Mouse (Mus musculus): ENCODE data around the gene Crtam.
A peak's percentile ranks its signal among the peaks of the same experiment; 100 is the strongest.

The Crtam gene

DNA sequence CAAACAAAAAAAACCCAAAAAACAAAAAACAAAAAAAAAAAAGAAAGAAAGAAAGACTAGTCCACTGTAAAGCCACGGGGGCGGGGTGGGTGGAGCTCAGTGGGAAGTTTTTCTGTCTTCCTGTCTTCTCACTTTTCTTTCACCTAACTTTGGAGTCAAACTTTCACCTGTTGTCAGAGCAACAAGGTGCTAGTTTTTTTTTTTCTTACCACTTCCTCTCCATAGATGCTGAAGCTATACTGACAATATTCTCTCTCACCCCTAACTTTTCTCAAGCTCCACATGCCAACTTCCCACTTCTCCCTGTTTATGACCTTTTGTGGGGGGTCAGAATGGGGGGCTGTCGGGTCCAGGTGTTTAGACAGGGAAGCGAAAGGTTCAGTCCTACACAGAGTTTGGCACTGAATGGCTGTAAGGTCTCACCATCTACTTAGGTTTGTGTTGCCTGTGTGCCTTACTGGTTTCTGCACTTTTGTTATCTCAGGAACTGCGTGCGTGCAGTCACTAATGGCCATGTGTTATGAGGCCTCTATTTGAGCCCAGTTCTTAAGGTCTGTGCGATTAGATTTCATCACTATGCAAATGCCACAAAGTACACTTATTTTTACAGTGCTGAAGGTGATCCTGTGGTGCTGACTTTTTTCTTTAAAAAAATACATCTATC is 7.2 kb downstream of the Crtam start:
- peak; percentile 53 for DNase-seq

DNA sequence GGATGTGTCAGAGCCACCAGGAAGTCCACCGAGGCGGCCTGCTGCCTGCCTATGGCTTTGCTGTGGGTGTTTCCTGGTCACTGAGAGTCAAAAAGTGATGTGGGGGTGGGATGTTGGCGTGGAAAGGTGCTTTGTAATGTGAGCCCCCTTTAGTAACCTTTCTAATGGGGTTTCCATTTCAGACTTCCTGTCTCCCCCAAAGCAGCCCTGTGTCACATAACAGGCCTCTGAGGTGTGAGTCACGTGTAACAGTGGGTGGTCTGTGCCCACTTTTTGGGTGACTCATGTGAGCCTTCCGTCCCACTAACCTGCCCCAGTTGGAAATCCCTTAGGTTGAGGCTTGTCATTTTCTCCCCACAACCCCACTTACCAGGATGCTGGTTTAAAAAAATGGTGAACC is 10.4 kb downstream of the Crtam start:
- DNase-seq: no peak

DNA sequence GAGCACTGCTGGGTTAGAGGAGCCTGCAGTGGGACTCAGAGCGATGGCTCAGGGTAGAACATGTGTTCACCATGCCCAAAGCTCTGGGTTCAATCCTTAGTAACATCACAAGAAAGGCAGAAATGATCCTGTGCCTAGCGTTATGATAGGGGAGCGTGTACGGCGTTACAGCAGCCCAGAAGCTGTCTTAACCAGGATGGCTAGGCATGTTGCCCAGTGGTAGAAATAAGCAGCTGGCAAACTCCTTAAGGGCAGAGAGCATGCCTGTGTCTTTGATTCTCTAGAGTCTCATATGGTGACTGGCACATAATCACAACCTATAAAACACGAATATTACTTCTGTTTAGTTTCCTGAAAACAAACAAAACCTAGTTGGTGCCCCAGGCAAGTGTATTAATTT is 12.9 kb downstream of the Crtam start:
- DNase-seq: no peak

DNA sequence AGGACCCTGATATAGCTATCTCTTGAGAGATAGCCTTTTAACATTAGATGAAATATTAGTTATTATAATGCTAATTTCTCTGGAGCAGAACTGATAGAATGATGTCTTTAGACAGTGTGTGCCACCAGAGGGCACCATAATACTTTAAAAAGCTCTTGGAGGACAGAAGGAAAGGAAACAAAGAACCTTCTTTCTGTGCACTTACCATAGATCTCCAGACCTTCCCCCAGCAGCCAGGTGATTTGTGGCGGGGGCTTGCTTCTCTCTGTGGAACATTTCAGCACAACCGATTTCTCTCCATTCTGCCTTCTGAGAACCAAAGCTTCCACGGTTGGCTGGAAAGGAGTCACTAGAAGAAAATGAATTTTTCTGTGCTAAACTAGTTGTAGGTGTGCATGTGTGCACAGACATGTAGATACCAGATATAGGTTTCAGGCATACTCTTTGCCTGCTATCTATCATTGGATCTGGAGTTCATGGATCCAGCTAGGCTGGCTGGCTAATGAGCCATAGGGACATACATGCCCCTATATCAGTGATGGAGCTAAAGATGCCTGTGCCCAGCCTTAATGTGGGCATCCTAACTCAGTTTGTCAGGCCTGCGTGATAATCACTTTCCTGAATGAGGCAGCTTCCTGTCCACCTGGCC is 14.4 kb downstream of the Crtam start:
- DNase-seq: peak; percentile 63

DNA sequence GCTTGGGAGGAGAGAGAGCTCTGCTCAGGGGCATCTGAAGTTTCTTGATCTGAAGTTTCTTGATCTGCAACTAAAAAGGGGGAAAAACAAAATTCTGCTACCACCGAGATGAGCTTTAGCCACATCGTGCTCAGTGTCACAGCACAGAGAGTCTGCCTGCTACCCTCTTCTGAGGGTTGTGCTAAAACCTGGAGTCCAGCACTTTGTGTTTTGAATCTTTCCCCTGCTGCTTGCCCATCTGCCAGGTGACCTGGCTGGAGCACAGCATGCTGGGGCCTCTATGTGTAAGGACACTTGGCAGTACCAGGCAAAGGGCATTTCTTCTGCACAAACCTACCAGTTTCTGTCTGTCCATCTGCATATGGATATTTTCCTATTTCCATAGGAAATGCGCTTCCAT is 20.1 kb downstream of the Crtam start:
- no peak for DNase-seq

DNA sequence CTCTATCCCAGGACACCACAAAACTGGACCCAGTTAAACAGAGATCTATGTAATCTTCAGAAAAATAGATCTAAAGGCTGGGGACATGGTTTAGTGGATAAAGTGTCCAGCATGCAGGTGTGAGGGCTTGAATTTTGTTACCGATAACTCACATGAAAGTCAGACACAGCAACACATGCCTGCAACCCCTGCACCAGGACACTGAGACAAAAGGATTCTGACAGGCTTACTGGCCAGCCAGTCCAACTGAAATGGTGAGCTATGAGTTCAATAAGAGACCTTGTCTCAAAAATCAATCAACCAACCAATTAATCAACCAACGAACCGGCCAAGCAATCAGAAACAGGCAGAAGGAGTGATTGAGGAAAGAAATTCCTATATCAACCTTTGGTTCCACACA is 20.7 kb downstream of the Crtam start:
- DNase-seq: no peak

DNA sequence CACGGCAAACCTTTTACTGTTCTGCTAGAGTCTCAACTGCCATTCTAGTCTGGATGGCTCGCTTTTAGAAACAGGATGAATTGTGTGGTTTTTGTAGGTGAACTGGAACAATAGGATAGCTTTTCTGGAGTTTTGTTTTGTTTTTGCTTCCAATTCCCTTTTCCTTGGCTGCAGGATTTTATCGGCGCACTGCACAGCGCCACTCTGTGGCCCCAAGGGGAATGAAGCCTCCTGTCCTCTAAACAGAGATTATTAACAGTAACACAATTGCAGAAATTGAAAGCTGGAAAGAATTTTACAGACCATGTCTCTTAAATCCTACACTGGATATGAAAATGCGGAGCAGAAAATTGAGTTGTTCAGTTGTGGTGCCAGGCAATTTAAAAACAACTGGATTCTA is 21.9 kb downstream of the Crtam start:
- DNase-seq: no peak

DNA sequence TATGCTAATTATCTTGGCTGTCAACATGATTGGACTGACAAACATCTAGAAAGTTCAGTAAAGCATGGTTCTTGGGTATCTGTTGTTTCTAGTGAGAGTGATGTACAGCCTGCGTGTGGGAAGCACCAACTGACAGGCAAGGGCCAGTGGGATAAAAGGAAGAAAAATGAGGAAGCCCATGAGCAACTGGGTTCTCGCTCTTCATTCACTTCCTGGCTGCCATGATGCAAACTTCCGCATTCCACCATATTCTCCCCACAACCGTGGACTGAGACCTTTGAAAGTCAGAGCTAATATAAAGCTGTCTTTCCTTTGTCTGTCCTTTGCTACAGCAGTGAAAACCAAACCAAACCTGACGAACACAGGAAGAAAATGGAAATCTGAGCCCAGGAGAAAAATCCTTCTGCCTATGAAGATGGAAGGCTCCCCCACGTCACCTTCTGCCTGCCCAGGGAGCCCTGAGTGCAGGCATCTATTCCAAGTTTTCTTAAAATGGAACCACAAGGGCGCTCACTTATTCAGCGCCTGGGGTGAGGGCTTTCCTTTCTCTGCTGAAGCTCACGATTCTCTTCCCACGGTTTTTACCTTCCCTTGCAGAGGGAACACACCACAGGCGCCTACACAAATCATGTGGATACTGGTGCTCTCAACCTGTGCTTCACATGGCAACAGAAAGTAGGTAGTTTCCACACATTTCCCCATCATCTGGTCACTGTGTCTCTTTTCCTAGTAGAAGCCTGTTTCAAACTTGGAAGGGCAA is 30.2 kb downstream of the Crtam start:
- DNase-seq: no peak

DNA sequence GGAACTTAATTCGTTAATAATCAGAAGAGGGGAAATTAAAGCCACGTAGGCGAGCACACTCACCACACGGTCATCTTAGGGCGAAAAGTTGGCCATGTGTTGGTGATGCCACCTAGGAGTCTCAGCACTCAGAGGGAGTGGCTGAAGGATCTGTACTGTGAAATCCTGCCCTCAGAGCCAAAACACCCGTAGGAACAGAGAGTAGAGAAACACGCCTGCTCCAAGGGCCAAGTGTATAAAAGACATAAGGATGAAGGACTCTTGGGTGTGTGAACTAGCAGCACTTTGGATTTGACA is 40.1 kb downstream of the Crtam start:
- no peak for DNase-seq

DNA sequence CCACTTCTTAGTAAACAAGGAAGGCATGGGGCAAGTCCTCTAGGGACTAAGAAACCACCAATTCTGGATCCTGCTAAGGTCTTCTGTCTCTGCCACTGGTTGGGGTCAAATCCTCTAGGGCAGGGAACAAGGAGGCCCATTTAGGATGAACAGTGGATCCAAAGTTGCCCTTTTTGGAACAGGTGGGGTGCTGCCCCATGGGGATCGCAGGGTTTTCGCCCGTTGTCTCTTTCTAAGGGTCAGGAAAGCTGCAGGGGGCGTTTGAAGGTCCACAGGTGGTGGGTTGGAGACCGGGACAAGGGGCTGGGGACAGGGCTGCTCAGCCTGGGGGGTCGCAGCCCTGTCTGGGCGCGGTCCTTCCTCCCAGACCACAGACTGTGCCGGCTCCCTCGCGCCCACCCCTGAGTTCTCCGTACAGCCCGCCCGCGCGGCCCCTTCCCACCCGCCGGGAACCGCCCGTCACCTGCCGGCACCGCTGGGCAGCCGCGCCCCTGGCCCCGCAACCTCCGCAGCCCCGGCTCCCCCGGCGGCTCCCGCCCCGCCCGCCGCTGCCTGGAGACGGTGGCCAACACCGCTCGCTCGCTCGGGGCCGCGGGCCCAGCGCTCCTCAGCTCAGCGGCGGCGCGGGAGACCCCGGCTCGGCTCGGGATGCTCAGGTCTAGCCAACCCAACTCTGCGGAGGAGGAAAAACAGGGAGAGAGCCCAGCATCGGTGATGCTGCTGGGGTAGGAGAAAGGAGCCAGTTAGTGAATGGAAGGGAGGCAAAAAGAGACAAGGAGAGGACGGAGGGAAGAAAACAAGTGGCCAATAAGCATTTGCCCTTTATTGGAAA is 40.6 kb downstream of the Crtam start, which contains the start of gene Jhy:
Gene Jhy, minus strand, starts transcription at position 533 of the 832 bp plus-strand sequence.
- peak; percentile 18 for DNase-seq

DNA sequence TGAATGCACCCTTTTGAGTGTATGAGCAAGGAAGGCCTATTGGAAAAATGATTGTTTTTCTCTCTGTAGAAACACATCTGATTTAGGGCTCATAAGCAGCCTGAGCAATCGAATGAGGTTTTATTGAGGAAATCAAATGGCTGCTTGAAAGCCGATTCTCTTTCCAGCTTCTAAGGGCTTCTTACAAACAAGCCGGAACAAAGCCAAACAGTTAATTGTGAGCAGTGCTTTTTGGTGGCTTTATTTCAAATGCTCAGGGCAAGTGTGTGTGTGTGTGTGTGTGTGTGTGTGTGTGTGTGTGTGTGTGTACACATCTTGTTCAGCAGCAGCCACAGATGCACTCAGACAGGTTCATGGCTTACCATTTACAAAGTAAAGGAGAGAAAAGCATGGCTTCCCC is 43.0 kb downstream of the Crtam start:
- DNase-seq: no peak

DNA sequence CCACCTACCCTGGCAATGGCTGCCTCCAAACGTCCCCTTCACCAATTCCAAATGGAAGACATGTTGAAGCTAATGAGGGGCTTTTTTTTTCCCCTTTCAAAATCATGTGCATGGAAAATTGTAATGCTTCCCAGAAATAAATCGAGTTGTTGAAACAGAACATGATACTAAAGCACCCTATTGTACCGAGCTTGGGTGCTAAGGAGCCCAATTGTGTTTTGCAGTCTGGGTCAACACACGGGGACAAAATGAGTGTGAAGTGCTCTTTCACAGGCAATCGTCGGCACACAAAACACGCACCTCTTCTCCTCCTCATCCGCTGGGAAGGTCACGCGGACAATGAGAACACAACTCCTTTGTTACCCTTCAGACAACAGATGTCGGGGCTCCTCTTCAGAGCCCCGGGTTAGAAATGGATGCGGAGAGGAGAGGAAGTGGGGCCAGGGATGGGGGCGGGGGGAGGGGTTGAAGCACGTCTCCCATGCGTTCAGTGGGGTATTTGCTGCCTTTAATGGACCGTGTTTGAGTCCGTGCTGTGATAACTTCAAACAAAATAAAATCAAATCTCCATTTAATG is 55.3 kb downstream of the Crtam start:
- no peak for DNase-seq

DNA sequence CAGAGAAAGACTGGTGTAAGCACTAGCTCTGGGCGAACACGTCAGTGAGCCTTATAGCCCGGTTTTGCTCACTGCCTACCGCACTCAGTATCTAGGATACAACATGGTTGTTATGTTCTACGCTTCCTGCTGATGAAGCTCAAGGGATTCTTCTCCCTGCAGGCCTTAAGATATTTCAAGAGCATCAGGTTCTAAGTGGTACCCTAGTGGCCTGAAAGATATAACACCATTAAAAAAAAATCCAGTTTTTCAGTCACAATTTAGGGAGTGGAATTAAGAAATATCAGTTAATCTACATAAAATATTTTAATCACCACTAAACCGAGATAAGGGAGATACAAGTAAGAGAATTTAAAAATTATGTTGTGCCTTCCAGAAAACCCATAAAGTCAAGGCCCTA is 56.0 kb downstream of the Crtam start:
- no peak for DNase-seq

DNA sequence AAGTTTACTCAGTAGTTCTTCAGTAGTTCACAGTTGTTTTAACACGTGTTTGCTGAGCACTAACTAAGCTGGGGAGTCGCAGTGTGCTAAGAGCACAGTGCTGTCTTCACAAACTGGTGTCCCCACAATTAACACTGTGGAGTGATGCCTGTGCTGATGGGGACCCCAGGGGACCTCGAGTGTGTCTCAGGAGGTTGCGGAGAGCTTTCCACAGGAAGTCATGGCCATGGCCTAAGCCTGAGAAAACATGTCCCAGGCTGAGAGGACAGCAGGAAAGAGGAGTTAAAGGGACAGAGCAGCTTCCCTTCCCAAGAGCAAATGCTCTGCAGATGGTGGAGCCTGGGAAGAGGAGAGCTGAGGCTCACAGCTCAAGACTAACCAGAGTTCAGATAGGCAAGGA is 57.3 kb downstream of the Crtam start:
- DNase-seq: no peak

DNA sequence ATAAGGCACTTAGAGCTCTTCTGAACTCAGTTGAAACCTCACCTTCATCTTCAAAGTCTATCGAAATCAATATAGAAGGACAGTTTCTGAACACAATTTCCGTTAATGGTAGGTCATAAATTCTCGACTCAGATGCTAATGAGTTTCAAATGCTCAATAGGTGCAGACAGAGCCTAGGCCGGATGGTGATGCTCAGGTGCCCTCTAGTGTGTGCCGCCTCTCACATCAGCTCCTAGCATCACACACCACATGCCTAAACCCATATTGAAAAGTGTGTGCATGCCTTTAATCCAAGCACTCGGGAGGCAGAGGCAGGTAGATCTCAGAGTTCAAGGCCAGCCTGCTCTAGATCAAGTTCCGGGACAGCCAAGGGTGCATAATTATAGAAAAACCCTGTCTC is 67.0 kb downstream of the Crtam start:
- no peak for DNase-seq

DNA sequence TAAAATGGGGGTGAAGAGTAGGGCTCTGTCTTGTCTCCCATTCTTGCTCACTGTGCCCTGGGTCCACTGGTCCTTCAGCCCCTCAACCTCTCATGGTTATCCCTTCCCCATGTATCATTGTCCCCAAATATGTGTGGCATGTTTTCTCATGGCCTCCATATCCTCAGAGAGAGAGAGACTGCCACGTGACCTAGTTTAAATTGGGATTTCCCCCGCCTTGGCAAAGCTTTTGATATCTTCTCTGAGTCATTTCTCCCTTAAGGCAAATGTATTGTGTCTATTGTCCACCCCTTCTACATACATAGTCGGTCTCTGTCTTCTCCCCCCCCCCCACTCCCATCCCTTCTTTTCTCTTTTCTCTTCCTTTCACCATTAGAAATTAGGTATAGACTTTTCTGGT is 71.1 kb downstream of the Crtam start:
- no peak for DNase-seq

DNA sequence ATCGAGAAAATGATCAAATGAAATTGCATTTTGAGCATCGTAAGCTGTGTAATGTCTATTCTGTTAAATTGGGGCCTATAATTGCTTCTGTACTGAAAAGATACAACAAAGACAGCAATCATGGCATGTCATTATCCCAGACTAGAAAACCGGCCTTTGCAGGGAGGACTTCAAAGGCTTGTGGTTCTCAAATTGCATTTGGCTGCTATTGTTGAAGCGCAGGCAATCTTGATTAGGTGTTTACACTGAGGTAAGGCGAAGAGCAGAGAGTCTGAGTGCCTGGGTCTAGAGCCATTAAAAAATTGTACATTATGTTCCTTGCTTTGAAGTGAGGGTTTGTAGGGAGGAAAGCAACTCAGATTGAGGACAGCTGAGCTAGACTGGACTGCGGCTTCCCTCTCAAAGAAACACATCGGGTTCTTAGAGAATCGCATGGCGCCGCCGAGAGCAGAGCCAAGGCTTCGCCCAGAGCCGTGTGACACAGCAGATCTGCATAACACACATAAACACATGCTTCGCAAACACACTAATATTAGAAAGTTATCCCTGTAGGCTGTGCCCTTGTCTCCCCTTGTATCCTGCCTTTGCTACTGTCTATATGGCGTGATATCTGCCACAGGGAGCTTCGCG is 77.0 kb downstream of the Crtam start:
- DNase-seq: no peak

Data from thymus, postnatal 4 days (tissue).